Mouse (Mus musculus): Measurements from ENCODE around the gene Epha4.

DNA sequence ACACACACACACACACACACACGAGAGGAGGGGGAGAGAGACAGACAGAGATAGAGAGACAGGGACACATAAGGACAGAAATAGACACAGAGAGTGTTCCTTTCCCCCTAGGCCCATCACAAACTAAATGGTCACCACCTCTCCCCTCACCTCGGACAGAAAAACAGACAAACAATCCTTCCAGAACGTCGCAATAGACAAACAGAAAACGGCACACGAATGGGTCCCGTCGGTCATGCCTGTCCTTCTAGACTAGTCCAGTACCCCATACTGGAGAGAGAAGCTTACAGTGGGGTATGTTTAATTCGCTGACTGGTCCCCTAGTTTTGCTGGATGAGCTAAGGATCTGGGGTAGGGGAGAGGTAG lies 946 bp downstream of the Epha4 start:
- no peak for TF ChIP-seq POLR2A (IDR thresholded peaks at IDR 0.05; ENCODE audit: insufficient read depth, low read depth, low read length)
- no peak for TF ChIP-seq CTCF (IDR thresholded peaks at IDR 0.05; ENCODE audit: insufficient read depth, low read depth, low read length)
